Mouse (Mus musculus): Measurements from ENCODE around the gene Zfp747. TPM values are rescaled to one million over a fixed set of nuclear protein-coding genes. Genes with fewer than 3 reads are reported as not detected.
"Not testable (repeated sequence)": the region's sequence is repeated elsewhere in the genome, so short reads cannot be mapped to it uniquely, and the experiment has no call there.

Zfp747 gene
- 8.4 and 9.1 TPM in 2 replicates for polyA plus RNA-seq (2014; fragmentation: Nextera tagmentation; extraction: Ambion mirVana)

GRCm38 (mm10) chr7:127375271-127376245 is at the start of gene Zfp747:
Zfp747 (minus strand) TSS chr7:127376050.
- H3K9ac ChIP-seq (replicated peaks; ENCODE audit: low read depth, low read length) = peak within 1 kb of the TSS; percentile 68
- 3% methylated on average over 49 of the region's 49 CpGs for WGBS
- peak within 1 kb of the TSS; percentile 68 for H3K4me3 ChIP-seq (ENCODE audit: low read depth, low read length)
- not testable (repeated sequence) for H3K4me1 ChIP-seq (ENCODE audit: control insufficient read depth, insufficient read depth, low read length); H3K27me3 ChIP-seq (ENCODE audit: control insufficient read depth, insufficient read depth, low read length); H3K36me3 ChIP-seq (ENCODE audit: control insufficient read depth, insufficient read depth, low read length); H3K9me3 ChIP-seq (ENCODE audit: control insufficient read depth, low read length)
- peak within 1 kb of the TSS; percentile 62 for H3K27ac ChIP-seq (ENCODE audit: low read depth, low read length)
- ATAC-seq (ENCODE audit: low read depth) = peak; percentile 91
- peak within 1 kb of the TSS; percentile 70 for H3K4me2 ChIP-seq (ENCODE audit: low read depth, low read length)

GRCm38 (mm10) chr7:127425291-127425690 is 49.4 kb upstream of the Zfp747 start:
- Histone ChIP-seq H3K9me3 (ENCODE audit: control insufficient read depth, low read length) (no peaks in the 10 kb centered on the region), H3K27ac (ENCODE audit: low read depth, low read length) (no peak overlapping the region), H3K4me3 (ENCODE audit: low read depth, low read length) (no peak overlapping the region), H3K4me2 (ENCODE audit: low read depth, low read length) (no peak overlapping the region), H3K9ac (replicated peaks; ENCODE audit: low read depth, low read length) (no peak overlapping the region), H3K27me3 (ENCODE audit: control insufficient read depth, insufficient read depth, low read length) (no peaks in the 10 kb centered on the region), H3K4me1 (ENCODE audit: control insufficient read depth, insufficient read depth, low read length) (peaks cover 4% of the 10 kb centered on the region), H3K36me3 (ENCODE audit: control insufficient read depth, insufficient read depth, low read length) (no peaks in the 10 kb centered on the region)
- WGBS = 89% methylated on average over 3 of the region's 3 CpGs
- ATAC-seq (ENCODE audit: low read depth) = no peak

- WGBS = 1% methylated on average over 15 of the region's 15 CpGs
- ATAC-seq (ENCODE audit: low read depth) = peak; percentile 81
Observed at GRCm38 (mm10) chr7:127422247-127422646, 46.4 kb upstream of the Zfp747 start.

GRCm38 (mm10) chr7:127421388-127422191 is 45.7 kb upstream of the Zfp747 start, which contains the start of gene Zfp688:
Zfp688 (minus strand) TSS chr7:127422068.
- Histone ChIP-seq H3K27me3 (ENCODE audit: control insufficient read depth, insufficient read depth, low read length) (no peaks in the 10 kb centered on the region), H3K9me3 (ENCODE audit: control insufficient read depth, low read length) (no peaks in the 10 kb centered on the region), H3K4me3 (ENCODE audit: low read depth, low read length) (peak within 1 kb of the TSS; percentile 71), H3K36me3 (ENCODE audit: control insufficient read depth, insufficient read depth, low read length) (0 out of 2 replicates have a peak, but pooled peaks cover 3% of the 10 kb centered on the region), H3K9ac (replicated peaks; ENCODE audit: low read depth, low read length) (peak within 1 kb of the TSS; percentile 78), H3K4me1 (ENCODE audit: control insufficient read depth, insufficient read depth, low read length) (peaks cover 4% of the 10 kb centered on the region), H3K4me2 (ENCODE audit: low read depth, low read length) (peak within 1 kb of the TSS; percentile 97), H3K27ac (ENCODE audit: low read depth, low read length) (peak within 1 kb of the TSS; percentile 79)
- 2% methylated on average over 47 of the region's 48 CpGs for WGBS
- peak; percentile 96 for ATAC-seq (ENCODE audit: low read depth)

More at GRCm38 (mm10) chr7:127422247-127422646, 46.4 kb upstream of the Zfp747 start:
- peak overlapping the region; percentile 78 for H3K9ac ChIP-seq (replicated peaks; ENCODE audit: low read depth, low read length)
- H3K36me3 ChIP-seq (ENCODE audit: control insufficient read depth, insufficient read depth, low read length) = 0 out of 2 replicates have a peak, but pooled peaks cover 3% of the 10 kb centered on the region
- H3K27ac ChIP-seq (ENCODE audit: low read depth, low read length) = peak overlapping the region; percentile 79
- no peaks in the 10 kb centered on the region for H3K9me3 ChIP-seq (ENCODE audit: control insufficient read depth, low read length)
- H3K4me3 ChIP-seq (ENCODE audit: low read depth, low read length) = peak overlapping the region; percentile 71
- H3K4me1 ChIP-seq (ENCODE audit: control insufficient read depth, insufficient read depth, low read length) = peaks cover 4% of the 10 kb centered on the region
- no peaks in the 10 kb centered on the region for H3K27me3 ChIP-seq (ENCODE audit: control insufficient read depth, insufficient read depth, low read length)
- H3K4me2 ChIP-seq (ENCODE audit: low read depth, low read length) = peak overlapping the region; percentile 97

- Histone ChIP-seq H3K27ac (ENCODE audit: low read depth, low read length) (no peak overlapping the region), H3K27me3 (ENCODE audit: control insufficient read depth, insufficient read depth, low read length) (no peaks in the 10 kb centered on the region), H3K36me3 (ENCODE audit: control insufficient read depth, insufficient read depth, low read length) (no peaks in the 10 kb centered on the region), H3K4me3 (ENCODE audit: low read depth, low read length) (no peak overlapping the region), H3K9me3 (ENCODE audit: control insufficient read depth, low read length) (no peaks in the 10 kb centered on the region), H3K4me1 (ENCODE audit: control insufficient read depth, insufficient read depth, low read length) (no peaks in the 10 kb centered on the region), H3K4me2 (ENCODE audit: low read depth, low read length) (no peak overlapping the region), H3K9ac (replicated peaks; ENCODE audit: low read depth, low read length) (no peak overlapping the region)
- 81% methylated on average over 2 of the region's 2 CpGs for WGBS
- no peak for ATAC-seq (ENCODE audit: low read depth)
Observed at GRCm38 (mm10) chr7:127411418-127411817, 35.6 kb upstream of the Zfp747 start.

- not testable (repeated sequence) for H3K9me3 ChIP-seq (ENCODE audit: control insufficient read depth, low read length); H3K27me3 ChIP-seq (ENCODE audit: control insufficient read depth, insufficient read depth, low read length); H3K36me3 ChIP-seq (ENCODE audit: control insufficient read depth, insufficient read depth, low read length); H3K4me1 ChIP-seq (ENCODE audit: control insufficient read depth, insufficient read depth, low read length)
- Histone ChIP-seq H3K27ac (ENCODE audit: low read depth, low read length) (peak within 1 kb of the TSS; percentile 35), H3K9ac (replicated peaks; ENCODE audit: low read depth, low read length) (peak within 1 kb of the TSS; percentile 67), H3K4me2 (ENCODE audit: low read depth, low read length) (peak within 1 kb of the TSS; percentile 79), H3K4me3 (ENCODE audit: low read depth, low read length) (peak within 1 kb of the TSS; percentile 45)
- peak; percentile 86 for ATAC-seq (ENCODE audit: low read depth)
- 5% methylated on average over 39 of the region's 40 CpGs for WGBS
Observed at GRCm38 (mm10) chr7:127406002-127406987, 30.4 kb upstream of the Zfp747 start, which contains the start of gene Zfp764. Zfp764 (minus strand) TSS chr7:127406822.

GRCm38 (mm10) chr7:127404101-127404500 is 28.3 kb upstream of the Zfp747 start:
- ATAC-seq (ENCODE audit: low read depth); H3K27me3 ChIP-seq (ENCODE audit: control insufficient read depth, insufficient read depth, low read length); H3K27ac ChIP-seq (ENCODE audit: low read depth, low read length); H3K9me3 ChIP-seq (ENCODE audit: control insufficient read depth, low read length); H3K9ac ChIP-seq (replicated peaks; ENCODE audit: low read depth, low read length); H3K4me1 ChIP-seq (ENCODE audit: control insufficient read depth, insufficient read depth, low read length); H3K36me3 ChIP-seq (ENCODE audit: control insufficient read depth, insufficient read depth, low read length); H3K4me2 ChIP-seq (ENCODE audit: low read depth, low read length); H3K4me3 ChIP-seq (ENCODE audit: low read depth, low read length): not testable (repeated sequence)
- 97% methylated on average over 6 of the region's 6 CpGs for WGBS

- Histone ChIP-seq H3K4me1 (ENCODE audit: control insufficient read depth, insufficient read depth, low read length) (no peaks in the 10 kb centered on the region), H3K4me3 (ENCODE audit: low read depth, low read length) (no peak overlapping the region), H3K27ac (ENCODE audit: low read depth, low read length) (no peak overlapping the region), H3K36me3 (ENCODE audit: control insufficient read depth, insufficient read depth, low read length) (no peaks in the 10 kb centered on the region), H3K9ac (replicated peaks; ENCODE audit: low read depth, low read length) (no peak overlapping the region), H3K27me3 (ENCODE audit: control insufficient read depth, insufficient read depth, low read length) (no peaks in the 10 kb centered on the region), H3K4me2 (ENCODE audit: low read depth, low read length) (no peak overlapping the region), H3K9me3 (ENCODE audit: control insufficient read depth, low read length) (no peaks in the 10 kb centered on the region)
- no peak for ATAC-seq (ENCODE audit: low read depth)
- 49% methylated on average over 2 of the region's 2 CpGs for WGBS
Observed at GRCm38 (mm10) chr7:127402980-127403379, 27.1 kb upstream of the Zfp747 start.

All from neural tube, embryonic 14.5 days (tissue).